Mouse (Mus musculus) spleen, adult 2 months (tissue): ENCODE results near the gene Gm11992. TPM values are rescaled to one million over a fixed set of nuclear protein-coding genes. Genes with fewer than 3 reads are reported as not detected.

Experiments used
- DNase-seq, 2 experiments: peaks; one replicate each; pipeline versions ENCODE4 v3.0.0 to v3.0.0-alpha.2; 2012 to 2021; ENCODE audit warnings: low spot score in 2 of 2, low read depth in 1 of 2
- H3K27ac ChIP-seq: fragments of 200-500 bp; 2 replicates; pipeline ENCODE4 v1.5.1; 2012; ENCODE audit warnings: low read length, inconsistent platforms; ENCODE audit not compliant: insufficient read depth
- H3K27me3 ChIP-seq: fragments of 200-500 bp; 2 replicates; pipeline ENCODE4 v1.6.1; 2012; ENCODE audit warnings: mild to moderate bottlenecking, moderate library complexity, low read length, inconsistent platforms; ENCODE audit not compliant: control insufficient read depth, insufficient read depth
- H3K36me3 ChIP-seq: fragments of 200-500 bp; 2 replicates; pipeline ENCODE4 v1.6.1; 2012; ENCODE audit warnings: mild to moderate bottlenecking, low read length, inconsistent platforms; ENCODE audit not compliant: control insufficient read depth, insufficient read depth
- H3K4me1 ChIP-seq: fragments of 200-500 bp; 2 replicates; pipeline ENCODE4 v1.6.1; 2011; ENCODE audit warnings: inconsistent platforms; ENCODE audit not compliant: control insufficient read depth, insufficient read depth, insufficient read length
- H3K4me3 ChIP-seq: fragments of 200-500 bp; 2 replicates; pipeline ENCODE4 v1.5.1; 2011; ENCODE audit warnings: mild to moderate bottlenecking, inconsistent platforms; ENCODE audit not compliant: insufficient read depth, insufficient read length; ENCODE audit errors: extremely low read depth
- CTCF ChIP-seq: fragments of 200-500 bp; IDR thresholded peaks from 2 replicates; pipeline ENCODE4 v1.5.1; 2011; ENCODE audit warnings: mild to moderate bottlenecking, inconsistent platforms; ENCODE audit not compliant: insufficient read depth, insufficient read length, insufficient replicate concordance; ENCODE audit errors: extremely low read depth
- POLR2A ChIP-seq: fragments of 200-500 bp; IDR thresholded peaks from 2 replicates; pipeline ENCODE4 v1.6.1; 2011; ENCODE audit warnings: low read depth, low read length, inconsistent platforms
- WGBS: fragments of 180-500 bp; shearing (Covaris S2); methylation state at CpG from one replicate; pipeline ENCODE4 v1.1.7; 2018; 5-methylcytosine and 5-hydroxymethylcytosine counted together
- polyA plus RNA-seq: library from polyadenylated mRNA; depleted of rRNA; stranded (reverse); fragments of >200 nt; gene quantifications from 2 replicates; pipeline ENCODE4 v1.2.3, GENCODE M21; 2012

The Gm11992 gene
- polyA plus RNA-seq, 1 experiment: 0.05 TPM

GRCm38 (mm10) chr11:9076444-9076843 lies 28.1 kb downstream of the Gm11992 start:
- Histone ChIP-seq H3K4me1 (no peaks in the 10 kb centered on the region), H3K27ac (no peak overlapping the region), H3K4me3 (no peak overlapping the region), H3K27me3 (no peaks in the 10 kb centered on the region), H3K36me3 (no peaks in the 10 kb centered on the region)
- WGBS: 92% methylated on average over 3 of the region's 3 CpGs
- DNase-seq: no peak
- no peak for TF ChIP-seq POLR2A
- no peak for TF ChIP-seq CTCF

GRCm38 (mm10) chr11:9113189-9113588 lies 64.8 kb downstream of the Gm11992 start:
- Histone ChIP-seq H3K4me1 (no peaks in the 10 kb centered on the region), H3K27me3 (peaks cover under 1% of the 10 kb centered on the region; the same call in 1 of the 2 replicates), H3K27ac (no peak overlapping the region), H3K36me3 (no peaks in the 10 kb centered on the region), H3K4me3 (no peak overlapping the region)
- 12% methylated on average over 2 of the region's 2 CpGs for WGBS
- TF ChIP-seq CTCF (no peak), POLR2A (no peak)
- DNase-seq: no peak

- Histone ChIP-seq H3K27ac (no peak overlapping the region), H3K4me3 (no peak overlapping the region), H3K4me1 (no peaks in the 10 kb centered on the region), H3K36me3 (no peaks in the 10 kb centered on the region), H3K27me3 (peaks cover 6% of the 10 kb centered on the region)
- 42% methylated on average over 9 of the region's 9 CpGs for WGBS
- no peak for DNase-seq
- TF ChIP-seq POLR2A (no peak), CTCF (no peak)
These were observed 67.2 kb downstream of the Gm11992 start for GRCm38 (mm10) chr11:9115367-9116120.

GRCm38 (mm10) chr11:9116121-9116520 lies 67.7 kb downstream of the Gm11992 start:
- H3K4me1 ChIP-seq: no peaks in the 10 kb centered on the region
- no peak overlapping the region for H3K27ac ChIP-seq
- 18% methylated on average over 10 of the region's 10 CpGs for WGBS
- no peak for DNase-seq
- peaks cover 6% of the 10 kb centered on the region for H3K27me3 ChIP-seq
- H3K36me3 ChIP-seq: no peaks in the 10 kb centered on the region
- no peak overlapping the region for H3K4me3 ChIP-seq
- no peak for TF ChIP-seq CTCF
- TF ChIP-seq POLR2A: no peak

- WGBS: 32% methylated on average over 3 of the region's 3 CpGs
- Histone ChIP-seq H3K4me3 (no peak overlapping the region), H3K4me1 (no peaks in the 10 kb centered on the region), H3K36me3 (no peaks in the 10 kb centered on the region), H3K27me3 (peaks cover 6% of the 10 kb centered on the region), H3K27ac (no peak overlapping the region)
- no peak for TF ChIP-seq CTCF
- no peak for TF ChIP-seq POLR2A
- DNase-seq: no peak
These were observed 68.5 kb downstream of the Gm11992 start for GRCm38 (mm10) chr11:9116916-9117315.

GRCm38 (mm10) chr11:9117358-9118049 lies 69.1 kb downstream of the Gm11992 start:
- peaks cover 6% of the 10 kb centered on the region for H3K27me3 ChIP-seq
- H3K4me1 ChIP-seq: no peaks in the 10 kb centered on the region
- H3K36me3 ChIP-seq: no peaks in the 10 kb centered on the region
- no peak overlapping the region for H3K27ac ChIP-seq
- no peak for TF ChIP-seq CTCF
- no peak for TF ChIP-seq POLR2A
- WGBS: 20% methylated on average over 13 of the region's 13 CpGs
- no peak for DNase-seq
- no peak overlapping the region for H3K4me3 ChIP-seq

GRCm38 (mm10) chr11:9118050-9118420 lies 69.6 kb downstream of the Gm11992 start, which contains the start of gene Upp1:
Upp1 (plus strand) TSS chr11:9118103.
- H3K4me3 ChIP-seq: no peak within 1 kb of the TSS; the same call in 1 of the 2 replicates
- H3K36me3 ChIP-seq: no peaks in the 10 kb centered on the region
- DNase-seq: no peak
- under 1% methylated on average over 7 of the region's 7 CpGs for WGBS
- H3K27me3 ChIP-seq: peaks cover 6% of the 10 kb centered on the region
- no peak within 1 kb of the TSS for H3K27ac ChIP-seq
- TF ChIP-seq CTCF (no peak), POLR2A (no peak)
- H3K4me1 ChIP-seq: no peaks in the 10 kb centered on the region
